ENCODE assay signal across 8 mouse cellular contexts in genomic region chr15:99670154-99670821, GRCm38 (mm10). TPM values are rescaled to one million over a fixed set of nuclear protein-coding genes. Genes with fewer than 3 reads are reported as not detected.
DNase-seq lines count a peak whose midpoint lies in the region; ATAC-seq and TF ChIP-seq lines count a peak whose summit lies in the region.

Gene Asic1, plus strand, starts transcription at chr15:99670368.

- WGBS in forebrain, embryonic 14.5 days = under 1% methylated on average over 46 of the region's 74 CpGs

- no peak within 1 kb of the TSS for H3K27ac ChIP-seq in CH12.LX (ENCODE audit: insufficient read depth, low read depth)
- peak within 1 kb of the TSS; percentile 86 for H3K27ac ChIP-seq in forebrain, embryonic 14.5 days (ENCODE audit: low read depth, low read length)
- H3K27ac ChIP-seq in layer of hippocampus, adult 2 months = peak within 1 kb of the TSS; percentile 87

- peak within 1 kb of the TSS; percentile 27 for H3K4me2 ChIP-seq in CH12.LX (ENCODE audit: insufficient read depth, low read depth, poor library complexity, severe bottlenecking)
- H3K4me2 ChIP-seq in forebrain, embryonic 14.5 days (ENCODE audit: low read length) = peak within 1 kb of the TSS; percentile 80

- no peak for TF ChIP-seq EP300 in CH12.LX (IDR thresholded peaks at IDR 0.05; ENCODE audit: low read length)

- H3K79me2 ChIP-seq in CH12.LX (replicated peaks; ENCODE audit: control insufficient read depth, extremely low read depth, insufficient read depth, poor library complexity, severe bottlenecking) = no peaks in the 10 kb centered on the region

- peaks cover 4% of the 10 kb centered on the region for H3K9me3 ChIP-seq in CH12.LX (replicated peaks; ENCODE audit: low read length)
- no peaks in the 10 kb centered on the region for H3K9me3 ChIP-seq in forebrain, embryonic 14.5 days (replicated peaks; ENCODE audit: control insufficient read depth, low read length)

- peaks cover 0 to 10% of the 10 kb centered on the region in 2 experiments; a peak in 1 of 4 replicates for H3K4me1 ChIP-seq in CH12.LX (ENCODE audit: control insufficient read depth in 1 of 2, insufficient read depth in 2 of 2)
- peaks cover 18% of the 10 kb centered on the region; the same call in 1 of the 2 replicates for H3K4me1 ChIP-seq in forebrain, embryonic 14.5 days (ENCODE audit: control insufficient read depth, insufficient read depth, low read length)

- peak; percentile 72 for ATAC-seq in forebrain, embryonic 14.5 days
- ATAC-seq in inflammation-experienced regulatory T-cells, adult 6 months = no peak

- dilution Hi-C loops in CH12.LX (cut with MboI; ENCODE audit: extremely low pct_ligation_motif_present, extremely low pct_unique_long_range_greater_than_20kb, low sequenced_read_pairs) = no loop called here

- TF ChIP-seq CTCF in CH12.LX (conservative IDR thresholded peaks at IDR 0.05 in 1 of 2, IDR thresholded peaks at IDR 0.05 in 1 of 2; ENCODE audit: low read depth in 2 of 2, low read length in 2 of 2) = no peak
- TF ChIP-seq CTCF in brain, embryonic 14.5 days (IDR thresholded peaks at IDR 0.05; ENCODE audit: borderline replicate concordance, extremely low read depth, insufficient read depth, insufficient read length) = no peak
- peak; percentile 36 for TF ChIP-seq CTCF in layer of hippocampus, adult 2 months (conservative IDR thresholded peaks at IDR 0.05)

- no peak within 1 kb of the TSS for H3K9ac ChIP-seq in CH12.LX (ENCODE audit: insufficient read depth, low read depth)
- peak within 1 kb of the TSS; percentile 88 for H3K9ac ChIP-seq in forebrain, embryonic 14.5 days (ENCODE audit: low read length)

- TF ChIP-seq RAD21 in CH12.LX (IDR thresholded peaks at IDR 0.05; ENCODE audit: low read depth, low read length) = no peak

- H3K36me3 ChIP-seq in CH12.LX (replicated peaks in 1 of 2; ENCODE audit: control insufficient read depth in 1 of 2, insufficient read depth in 1 of 2, low read length in 1 of 2) = no peaks in the 10 kb centered on the region
- H3K36me3 ChIP-seq in forebrain, embryonic 14.5 days (ENCODE audit: control insufficient read depth, insufficient read depth, low read length) = no peaks in the 10 kb centered on the region; the same call in 1 of the 2 replicates

- no peak for DNase-seq in CH12.LX (ENCODE audit: extremely low read depth)
- DNase-seq in brain, embryonic 14.5 days (ENCODE audit: low read depth) = peak; percentile 80
- DNase-seq in forebrain, embryonic 14.5 days (ENCODE audit: low spot score) = peak; percentile 75
- peak; percentile 80 to 81 for DNase-seq in heart, postnatal 14 days
- peak; percentile 63 to 67 for DNase-seq in layer of hippocampus, adult 2 months (ENCODE audit: low spot score in 2 of 2)
- peak; percentile 53 to 67 for DNase-seq in lung, adult 18-20 months
- DNase-seq in ovary, postnatal 36 days (ENCODE audit: low spot score) = peak; percentile 78

- TF ChIP-seq POLR2A in CH12.LX (IDR thresholded peaks at IDR 0.05; ENCODE audit: low read depth, low read length) = no peak
- TF ChIP-seq POLR2A in brain, embryonic 14.5 days (IDR thresholded peaks at IDR 0.05; ENCODE audit: borderline replicate concordance, extremely low read depth, insufficient read depth, insufficient read length, poor library complexity, severe bottlenecking) = 0 out of 2 replicates have a peak, but pooled peaks have one; percentile 34

- H3K27me3 ChIP-seq in CH12.LX (replicated peaks) = peaks cover 72% of the 10 kb centered on the region
- no peaks in the 10 kb centered on the region; the same call in 1 of the 2 replicates for H3K27me3 ChIP-seq in forebrain, embryonic 14.5 days (replicated peaks; ENCODE audit: control insufficient read depth, insufficient read depth, low read length)

- H3K4me3 ChIP-seq in CH12.LX (replicated peaks in 1 of 3; ENCODE audit: low read depth in 2 of 3, low read length in 2 of 3, poor library complexity in 1 of 3) = peak within 1 kb of the TSS in 1 of 3 experiments; percentile 9
- peak within 1 kb of the TSS; percentile 77 for H3K4me3 ChIP-seq in forebrain, embryonic 14.5 days (ENCODE audit: low read depth, low read length)
- H3K4me3 ChIP-seq in layer of hippocampus, adult 2 months = peak within 1 kb of the TSS; percentile 74

- intact Hi-C loops in heart, postnatal 14 days (cut with DNase I) = no loop called here

- in situ Hi-C loops in CH12.LX (cut with MboI; ENCODE audit: low pct_ligation_motif_present, low pct_unique_long_range_greater_than_20kb, low sequenced_read_pairs) = loop anchor here (5.0 kb wide), 1 partner anchor 168 kb away; no protein-coding TSS in a partner anchor

TF ChIP-seq in CH12.LX, 34 proteins besides CTCF, POLR2A, EP300 and RAD21:
- TF ChIP-seq CHD1 (IDR thresholded peaks at IDR 0.05; ENCODE audit: low read depth, low read length) (no peak), ZMIZ1 (IDR thresholded peaks at IDR 0.05; ENCODE audit: low read depth, low read length) (no peak), MEF2A (IDR thresholded peaks at IDR 0.05; ENCODE audit: borderline replicate concordance, low read depth, low read length) (no peak), JUND (conservative IDR thresholded peaks at IDR 0.05; ENCODE audit: low read depth, low read length) (no peak), CHD2 (IDR thresholded peaks at IDR 0.05; ENCODE audit: low read length) (no peak), BHLHE40 (IDR thresholded peaks at IDR 0.05; ENCODE audit: low read depth, low read length) (peak; percentile 45), HCFC1 (IDR thresholded peaks at IDR 0.05; ENCODE audit: low read depth, low read length) (no peak), USF2 (conservative IDR thresholded peaks at IDR 0.05; ENCODE audit: low read depth, low read length) (no peak), USF1 (IDR thresholded peaks at IDR 0.05; ENCODE audit: low read depth, low read length) (no peak), TCF12 (IDR thresholded peaks at IDR 0.05; ENCODE audit: low read depth, low read length) (no peak), PAX5 (IDR thresholded peaks at IDR 0.05; ENCODE audit: low read length) (no peak), MAZ (IDR thresholded peaks at IDR 0.05; ENCODE audit: low read depth, low read length) (no peak), NELFE (IDR thresholded peaks at IDR 0.05; ENCODE audit: low read depth, low read length) (no peak), NRF1 (IDR thresholded peaks at IDR 0.05; ENCODE audit: low read depth, low read length) (peak; percentile 64), E2F4 (IDR thresholded peaks at IDR 0.05; ENCODE audit: insufficient replicate concordance, low read depth, low read length) (no peak), RCOR1 (conservative IDR thresholded peaks at IDR 0.05; ENCODE audit: low read depth, low read length) (no peak)

RNA-seq across cellular contexts. Expression of gene Asic1, which starts in this region (rescaled TPM):
- total RNA-seq in CH12.LX (2012; rRNA removed) = 0.46 and 0.47 TPM in 2 replicates
- total RNA-seq in CH12.LX (2014; rRNA removed) = not detected in 2 replicates
- polyA plus RNA-seq in CH12.LX (2012; ENCODE audit: insufficient read length, low read depth) = 0.80 and 0.94 TPM in 2 replicates
- 81.2 and 114 TPM in 2 replicates for polyA plus RNA-seq in brain, embryonic 14.5 days (2012; rRNA removed)
- 15.6 and 18.9 TPM in 2 replicates for polyA plus RNA-seq in forebrain, embryonic 14.5 days (2014; fragmentation: Nextera tagmentation; extraction: Ambion mirVana)
- under 1 TPM; 0.29 to 0.74 TPM for total RNA-seq in heart, postnatal 14 days (2021)
- total RNA-seq in layer of hippocampus, adult 2 months (2021) = 10 to 100 TPM; 33.9 to 37.3 TPM
- polyA plus RNA-seq in inflammation-experienced regulatory T-cells, adult 6 months (2017; shearing (Covaris generic)) = under 1 TPM in 2 of 3 experiments, not detected in 1; 0.20 to 0.40 TPM

Comparison
In these comparisons a context has a peak if more than half of its experiments do, and no peak if none do; other contexts are left out.
1. RNA of gene Asic1 (total RNA-seq): 33.9 to 37.3 TPM in layer of hippocampus, adult 2 months; 0.29 to 0.74 TPM in heart, postnatal 14 days and 0.46 to 0.47 TPM in CH12.LX; every median in the first group is over 10 times any median in the second.
2. Peak in DNase-seq in heart, postnatal 14 days; RNA of the gene not detected or under 1 TPM.